Mouse (Mus musculus) liver, embryonic 14.5 days (tissue): ENCODE data around the gene Olfr593.
"Not testable (repeated sequence)": the region's sequence is repeated elsewhere in the genome, so short reads cannot be mapped to it uniquely, and the experiment has no call there.

Experiments used
- CTCF ChIP-seq: IDR thresholded peaks from 2 replicates; pipeline ENCODE4 v1.5.1; 2016; ENCODE audit warnings: antibody characterized with exemption, low read depth, control low read depth
- EP300 ChIP-seq: IDR thresholded peaks from 2 replicates; pipeline ENCODE4 v1.6.1; 2016; ENCODE audit warnings: antibody characterized with exemption, low read depth

- TF ChIP-seq CTCF, EP300: not testable (repeated sequence)
These were observed 27.2 kb upstream of the Olfr593 start, which contains the start of gene Olfr592 for GRCm38 (mm10) chr7:103184503-103184902.
